Mouse (Mus musculus) left cerebral cortex, adult 2 months (tissue): ENCODE results near the gene Crybg3. TPM values are rescaled to one million over a fixed set of nuclear protein-coding genes. Genes with fewer than 3 reads are reported as not detected.
"Not testable (repeated sequence)": the region's sequence is repeated elsewhere in the genome, so short reads cannot be mapped to it uniquely, and the experiment has no call there.

Source experiments
- DNase-seq, 2 experiments: peaks; one replicate each; pipeline ENCODE4 v3.0.0; 2021 to 2022; ENCODE audit warnings: low spot score in 2 of 2, mixed read lengths in 1 of 2; ENCODE audit errors: extremely low spot score in 1 of 2
- H3K27ac ChIP-seq: fragments of 200-600 bp; 2 replicates; pipeline ENCODE4 v1.8.1; 2022
- H3K4me3 ChIP-seq: fragments of 200-600 bp; 2 replicates; pipeline ENCODE4 v1.8.1; 2022
- CTCF ChIP-seq: fragments of 200-600 bp; IDR thresholded peaks from 2 replicates; pipeline ENCODE4 v1.8.1; 2022; ENCODE audit warnings: antibody characterized with exemption, mild to moderate bottlenecking, moderate library complexity
- intact Hi-C: fragments of 180-260 bp; cut with DNase I; formaldehyde crosslinking; loops from one replicate; pipeline ENCODE4 v1.15.1; 2025
- total RNA-seq, 2 experiments: library from RNA; stranded (reverse); gene quantifications; 2 replicates each; pipeline ENCODE4 v1.2.3; 2021

The Crybg3 gene
- total RNA-seq, 2 experiments from 2014 or later: 4.9 TPM

DNA sequence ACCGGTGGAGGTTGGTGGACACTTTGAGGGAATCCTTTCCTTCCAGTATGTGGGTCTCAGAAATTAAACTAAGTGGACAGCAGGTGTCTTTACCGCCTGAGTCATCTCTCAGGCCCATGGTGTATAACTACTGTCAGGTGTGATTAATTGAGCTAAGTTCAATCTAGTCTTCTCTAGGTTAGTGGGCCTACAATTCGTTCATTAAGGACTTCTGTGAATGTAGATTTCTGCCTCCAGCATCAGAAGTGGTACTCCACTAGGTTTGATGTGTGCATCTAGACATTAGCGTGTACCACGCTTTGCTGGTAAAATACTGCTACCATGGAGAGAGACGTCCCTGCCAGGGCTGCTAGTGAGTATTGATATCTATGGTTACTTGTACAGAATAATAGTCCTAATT is 128.2 kb downstream of the Crybg3 start:
- no peak for DNase-seq
- intact Hi-C loops: loop anchor here (5.0 kb wide), 1 partner anchor 130 kb away; the partner anchor contains the start of gene Crybg3
- Histone ChIP-seq H3K27ac (no peak overlapping the region), H3K4me3 (peak overlapping the region; percentile 56)
- TF ChIP-seq CTCF: no peak

DNA sequence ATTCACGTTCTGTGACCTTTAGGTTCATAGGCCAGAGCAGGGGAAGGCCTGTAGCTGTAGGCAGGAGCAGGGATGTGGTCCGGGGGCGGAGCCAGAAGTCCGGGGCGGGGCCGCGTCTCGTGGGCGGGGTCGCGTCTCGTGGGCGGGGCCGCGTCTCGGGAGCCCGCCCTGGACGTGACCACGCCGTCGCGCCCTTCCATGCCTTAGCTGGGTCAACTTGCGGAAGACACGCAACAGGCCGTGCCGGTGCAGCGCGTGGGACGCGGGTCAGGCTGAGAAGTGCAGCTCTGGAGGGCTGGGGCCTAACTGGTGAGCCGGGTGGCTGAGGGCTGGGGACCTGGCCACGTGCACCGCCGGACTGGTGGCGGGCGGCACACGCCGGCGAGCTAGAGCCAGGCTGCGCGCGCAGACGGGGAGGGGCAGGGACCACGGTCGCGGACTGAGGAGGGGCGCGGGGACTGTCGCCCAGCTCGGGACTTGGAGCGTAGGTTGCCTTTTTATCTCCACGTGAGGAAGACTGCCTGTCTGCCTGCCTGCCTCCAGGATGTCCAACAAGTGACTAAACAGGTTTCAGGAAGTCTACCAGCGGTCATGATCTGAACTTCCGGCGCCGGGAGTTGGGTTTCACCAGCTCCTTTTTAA is 129.0 kb downstream of the Crybg3 start, which contains the start of gene Riox2:
Gene Riox2 (plus strand): TSS at position 139 of the 642 bp plus-strand sequence.
- intact Hi-C loops: loop anchor here (5.0 kb wide), 1 partner anchor 131 kb away; the partner anchor contains the start of gene Crybg3
- Histone ChIP-seq H3K27ac (no peak within 1 kb of the TSS), H3K4me3 (peak within 1 kb of the TSS; percentile 56)
- DNase-seq: peak; percentile 66 to 71
- no peak; the same call in 1 of the 2 replicates for TF ChIP-seq CTCF

GRCm38 (mm10) chr16:59469846-59470245 is 130.9 kb downstream of the Crybg3 start:
- intact Hi-C loops: loop anchor here (5.0 kb wide), 1 partner anchor 132 kb away; the partner anchor contains the start of gene Crybg3
- no peak for TF ChIP-seq CTCF
- Histone ChIP-seq H3K4me3 (no peak overlapping the region), H3K27ac (no peak overlapping the region)
- no peak for DNase-seq

DNA sequence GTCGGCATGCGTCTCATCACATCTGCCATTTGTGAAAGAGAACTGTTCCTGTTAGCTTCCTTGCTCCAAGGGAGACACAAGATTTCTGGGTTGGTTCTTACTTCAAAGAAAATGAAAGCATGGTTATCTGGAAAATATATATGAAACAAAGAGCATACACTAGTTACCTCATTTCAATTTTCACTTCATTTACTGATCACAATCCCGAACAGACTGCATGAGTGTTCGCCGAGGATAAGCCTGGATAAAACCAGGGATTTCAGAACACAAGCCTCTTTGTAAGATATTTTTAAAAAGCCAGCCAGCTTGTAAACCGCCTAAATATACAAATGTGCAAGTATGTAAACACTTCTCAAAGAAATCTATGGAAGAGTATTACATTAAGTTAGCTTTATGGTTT is 136.8 kb downstream of the Crybg3 start:
- no peak for TF ChIP-seq CTCF
- Histone ChIP-seq H3K27ac (no peak overlapping the region), H3K4me3 (no peak overlapping the region)
- intact Hi-C loops: no loop called here
- no peak for DNase-seq

DNA sequence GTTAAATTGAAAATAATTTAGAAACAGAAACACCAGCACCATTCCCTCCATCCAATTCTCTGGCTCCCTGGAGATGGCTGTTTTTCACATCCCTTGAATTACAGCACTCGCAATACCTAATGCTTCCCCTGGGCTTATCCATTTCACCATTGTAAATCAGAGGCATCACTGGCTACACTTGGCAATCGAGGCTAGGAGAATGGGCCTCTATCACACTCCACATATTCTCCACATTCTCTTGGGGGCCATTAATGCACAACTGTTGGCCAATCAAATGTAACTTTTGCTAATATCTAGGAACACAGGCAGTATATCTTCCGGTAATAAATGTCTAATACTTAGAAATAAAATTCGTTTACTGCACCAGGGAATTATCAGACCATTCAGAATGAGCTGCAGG is 137.2 kb downstream of the Crybg3 start:
- intact Hi-C loops: no loop called here
- no peak for DNase-seq

DNA sequence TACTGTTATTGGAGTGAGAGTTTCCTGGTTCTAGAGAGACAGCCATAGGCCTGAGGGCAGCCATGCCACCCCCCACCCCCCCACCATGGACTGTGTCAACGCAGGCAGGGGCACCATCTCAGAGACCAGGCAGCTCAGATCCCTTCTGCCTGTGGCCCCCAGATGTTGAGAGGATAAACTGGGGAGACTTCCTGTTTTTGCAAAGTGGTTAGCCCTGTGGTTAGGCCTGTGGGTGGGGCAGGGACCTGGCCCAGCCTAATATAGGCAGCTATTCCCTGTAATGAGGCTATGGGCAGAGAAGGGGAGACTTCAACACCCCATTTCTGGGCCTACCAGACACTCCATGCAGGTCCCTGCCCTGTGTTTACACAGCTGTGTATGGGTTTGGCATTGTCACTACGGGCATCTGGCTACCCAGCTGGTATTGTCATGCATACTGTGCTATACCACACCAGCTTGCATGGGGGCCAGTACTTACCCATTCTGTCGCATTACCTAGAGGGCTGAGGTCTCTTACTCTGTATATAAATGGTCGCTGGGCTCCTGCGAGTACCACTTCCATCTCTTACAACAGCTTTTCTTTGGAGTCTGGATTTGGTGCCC is 141.4 kb downstream of the Crybg3 start:
- H3K27ac ChIP-seq, DNase-seq, intact Hi-C loops, H3K4me3 ChIP-seq: not testable (repeated sequence)

More for the DNA sequence above, 137.2 kb downstream of the Crybg3 start:
- no peak overlapping the region for H3K4me3 ChIP-seq
- no peak for TF ChIP-seq CTCF
- no peak overlapping the region for H3K27ac ChIP-seq

DNA sequence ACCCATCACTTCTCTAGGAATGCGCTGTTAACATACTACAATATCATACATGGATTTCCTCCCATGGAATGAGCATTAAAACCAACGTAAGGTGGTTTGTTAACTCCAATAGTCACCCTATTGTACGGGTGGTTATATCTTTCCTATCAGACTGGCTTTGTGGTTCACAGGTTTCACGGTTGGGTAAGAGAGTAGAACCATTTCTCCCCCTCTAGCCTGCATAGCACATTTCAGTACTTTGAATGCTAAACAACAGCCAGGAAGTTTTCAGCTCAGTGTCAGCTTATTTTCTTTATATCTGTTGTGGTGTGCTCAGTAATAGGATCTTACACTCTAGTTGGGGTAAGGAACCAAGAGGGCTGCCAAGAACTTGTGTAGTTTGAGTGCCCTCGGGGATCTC is 149.0 kb downstream of the Crybg3 start:
- H3K4me3 ChIP-seq: no peak overlapping the region
- TF ChIP-seq CTCF: no peak
- intact Hi-C loops: no loop called here
- DNase-seq: no peak
- H3K27ac ChIP-seq: no peak overlapping the region

DNA sequence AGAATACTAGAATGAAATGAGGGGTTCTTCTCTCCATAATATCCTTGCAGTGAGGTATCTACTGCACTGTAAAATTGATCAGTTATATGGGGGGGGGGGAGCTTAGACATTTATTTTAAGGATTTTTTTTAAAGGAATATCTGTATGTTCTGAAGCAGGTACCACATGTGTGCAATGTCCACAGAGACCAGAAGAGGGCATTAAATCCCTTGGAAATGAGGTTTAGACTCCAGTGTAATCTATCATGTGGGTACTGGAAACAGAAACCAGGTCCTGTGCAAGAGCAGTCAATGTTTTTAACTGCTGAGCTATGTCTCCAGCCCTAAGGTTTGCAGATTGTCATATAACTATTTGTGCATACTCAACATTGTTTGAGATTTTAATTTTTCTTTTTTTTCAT is 151.7 kb downstream of the Crybg3 start:
- TF ChIP-seq CTCF: no peak; the same call in 1 of the 2 replicates
- intact Hi-C loops: no loop called here
- no peak for DNase-seq
- no peak overlapping the region for H3K27ac ChIP-seq
- no peak overlapping the region for H3K4me3 ChIP-seq

GRCm38 (mm10) chr16:59448181-59448580 is 152.6 kb downstream of the Crybg3 start:
- DNase-seq: no peak
- no peak for TF ChIP-seq CTCF
- no peak overlapping the region for H3K27ac ChIP-seq
- no peak overlapping the region for H3K4me3 ChIP-seq
- intact Hi-C loops: no loop called here

DNA sequence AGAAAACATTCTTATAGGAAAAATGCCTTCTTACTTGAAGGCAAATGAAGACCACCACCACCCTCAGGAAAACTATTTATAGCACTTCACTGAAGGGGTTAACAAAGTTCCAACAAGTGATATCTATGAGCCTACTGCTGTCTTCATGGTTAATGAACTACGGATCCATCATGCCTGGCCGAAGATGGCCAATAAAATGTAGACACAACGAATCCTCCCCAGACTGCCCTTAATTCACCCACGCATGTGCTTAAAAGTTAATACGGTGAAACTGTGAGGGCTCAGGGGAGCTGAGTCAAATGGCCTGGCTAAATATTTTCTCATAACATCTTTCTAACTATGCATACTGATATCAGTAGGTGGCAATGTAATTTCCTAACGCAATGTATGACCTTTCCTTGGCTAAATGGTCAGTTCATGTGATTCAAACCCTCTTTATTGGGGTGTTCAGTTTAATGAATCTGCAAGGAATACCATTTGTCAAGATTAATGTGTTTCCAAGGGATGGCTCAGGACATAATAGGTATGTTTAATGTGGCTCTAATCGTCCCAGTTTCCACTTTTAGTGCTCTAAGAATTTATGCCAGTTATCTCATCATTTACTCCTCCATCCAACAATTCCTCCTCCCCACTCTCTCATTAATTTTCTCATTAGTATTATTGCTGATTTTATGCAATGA is 155.8 kb downstream of the Crybg3 start:
- intact Hi-C loops: no loop called here
- H3K27ac ChIP-seq: no peak overlapping the region
- TF ChIP-seq CTCF: no peak
- no peak overlapping the region for H3K4me3 ChIP-seq
- no peak for DNase-seq

Other genes starting within 250 kb of the Crybg3 start
- gene Olfr209, start 237.0 kb downstream of the Crybg3 start, total RNA-seq: not detected
- under 1 TPM in 1 of 2 experiments, not detected in 1; 0.07 TPM for gene Gabrr3, start 193.6 kb downstream of the Crybg3 start, total RNA-seq
- gene Riox2, start 129.2 kb downstream of the Crybg3 start, total RNA-seq: 10 to 100 TPM; 12.7 to 15.9 TPM
- gene Arl6, start 38.4 kb upstream of the Crybg3 start, total RNA-seq: 10 to 100 TPM; 31.0 to 33.2 TPM